Mouse (Mus musculus): ENCODE data around the gene Mrln. TPM values are rescaled to one million over a fixed set of nuclear protein-coding genes. Genes with fewer than 3 reads are reported as not detected.

Gene Mrln
- 1.9 TPM in 1 of 2 replicates, not detected in the other for total RNA-seq (2014; rRNA removed)
- polyA plus RNA-seq (2015; fragmentation: Nextera tagmentation; extraction: Ambion mirVana), result 1.3 and 1.5 TPM in 2 replicates

GRCm38 (mm10) chr10:70204505-70205399 lies at the start of gene Mrln:
Mrln (plus strand) TSS chr10:70204664.
- Histone ChIP-seq H3K9ac (replicated peaks; ENCODE audit: low read length, poor library complexity, severe bottlenecking) (no peak within 1 kb of the TSS), H3K4me1 (ENCODE audit: insufficient read depth, low read length) (no peaks in the 10 kb centered on the region; the same call in 1 of the 2 replicates), H3K27ac (ENCODE audit: low read depth, low read length) (no peak within 1 kb of the TSS), H3K9me3 (ENCODE audit: low read length) (no peaks in the 10 kb centered on the region), H3K4me3 (ENCODE audit: low read depth, low read length) (no peak within 1 kb of the TSS), H3K4me2 (ENCODE audit: low read depth, low read length, poor library complexity, severe bottlenecking) (no peak within 1 kb of the TSS), H3K27me3 (ENCODE audit: insufficient read depth, low read length) (no peaks in the 10 kb centered on the region), H3K36me3 (ENCODE audit: insufficient read depth, low read length) (no peaks in the 10 kb centered on the region)
- ATAC-seq (ENCODE audit: low FRiP score) (no peak), DNase-seq (ENCODE audit: low spot score) (peak; percentile 29)
- WGBS, result 60% methylated on average over 17 of the region's 17 CpGs
- TF ChIP-seq CTCF (IDR thresholded peaks at IDR 0.05), result no peak

GRCm38 (mm10) chr10:70156431-70157165 lies 47.9 kb upstream of the Mrln start:
- Histone ChIP-seq H3K36me3 (ENCODE audit: insufficient read depth, low read length) (peaks cover 17% of the 10 kb centered on the region), H3K4me3 (ENCODE audit: low read depth, low read length) (no peak overlapping the region), H3K4me2 (ENCODE audit: low read depth, low read length, poor library complexity, severe bottlenecking) (no peak overlapping the region), H3K4me1 (ENCODE audit: insufficient read depth, low read length) (peaks cover 3% of the 10 kb centered on the region; the same call in 1 of the 2 replicates), H3K27ac (ENCODE audit: low read depth, low read length) (no peak overlapping the region), H3K9me3 (ENCODE audit: low read length) (no peaks in the 10 kb centered on the region), H3K27me3 (ENCODE audit: insufficient read depth, low read length) (no peaks in the 10 kb centered on the region), H3K9ac (replicated peaks; ENCODE audit: low read length, poor library complexity, severe bottlenecking) (no peak overlapping the region)
- no peak for ATAC-seq (ENCODE audit: low FRiP score)
- 65% methylated on average over 3 of the region's 3 CpGs for WGBS
- DNase-seq (ENCODE audit: low spot score), result no peak
- TF ChIP-seq CTCF (IDR thresholded peaks at IDR 0.05), result peak; percentile 53

- ATAC-seq (ENCODE audit: low FRiP score) (no peak), DNase-seq (ENCODE audit: low spot score) (no peak)
- 0 out of 2 replicates have a peak, but pooled peaks cover 4% of the 10 kb centered on the region for H3K4me1 ChIP-seq (ENCODE audit: insufficient read depth, low read length)
- H3K4me2 ChIP-seq (ENCODE audit: low read depth, low read length, poor library complexity, severe bottlenecking), result no peak overlapping the region
- no peaks in the 10 kb centered on the region for H3K9me3 ChIP-seq (ENCODE audit: low read length)
- peaks cover 16% of the 10 kb centered on the region for H3K36me3 ChIP-seq (ENCODE audit: insufficient read depth, low read length)
- H3K27me3 ChIP-seq (ENCODE audit: insufficient read depth, low read length), result no peaks in the 10 kb centered on the region
- H3K4me3 ChIP-seq (ENCODE audit: low read depth, low read length), result no peak overlapping the region
- 67% methylated on average over 12 of the region's 12 CpGs for whole genome bisulfite sequencing
- no peak for TF ChIP-seq CTCF (IDR thresholded peaks at IDR 0.05)
- no peak overlapping the region for H3K9ac ChIP-seq (replicated peaks; ENCODE audit: low read length, poor library complexity, severe bottlenecking)
- no peak overlapping the region for H3K27ac ChIP-seq (ENCODE audit: low read depth, low read length)
Measured at GRCm38 (mm10) chr10:70159651-70160320, 44.7 kb upstream of the Mrln start.

GRCm38 (mm10) chr10:70160811-70161210 lies 43.7 kb upstream of the Mrln start:
- WGBS, result 90% methylated on average over 12 of the region's 12 CpGs

GRCm38 (mm10) chr10:70161504-70161903 lies 43.0 kb upstream of the Mrln start:
- no peak overlapping the region for H3K4me2 ChIP-seq (ENCODE audit: low read depth, low read length, poor library complexity, severe bottlenecking)
- H3K9ac ChIP-seq (replicated peaks; ENCODE audit: low read length, poor library complexity, severe bottlenecking), result no peak overlapping the region
- 93% methylated on average over 14 of the region's 14 CpGs for WGBS
- ATAC-seq (ENCODE audit: low FRiP score) (no peak), DNase-seq (ENCODE audit: low spot score) (no peak)
- H3K36me3 ChIP-seq (ENCODE audit: insufficient read depth, low read length), result no peaks in the 10 kb centered on the region
- H3K27ac ChIP-seq (ENCODE audit: low read depth, low read length), result no peak overlapping the region
- H3K4me3 ChIP-seq (ENCODE audit: low read depth, low read length), result no peak overlapping the region
- H3K27me3 ChIP-seq (ENCODE audit: insufficient read depth, low read length), result no peaks in the 10 kb centered on the region
- H3K4me1 ChIP-seq (ENCODE audit: insufficient read depth, low read length), result 0 out of 2 replicates have a peak, but pooled peaks cover 4% of the 10 kb centered on the region
- TF ChIP-seq CTCF (IDR thresholded peaks at IDR 0.05), result no peak
- no peaks in the 10 kb centered on the region for H3K9me3 ChIP-seq (ENCODE audit: low read length)

More at GRCm38 (mm10) chr10:70160811-70161210, 43.7 kb upstream of the Mrln start:
- peaks cover 6% of the 10 kb centered on the region; the same call in 1 of the 2 replicates for H3K36me3 ChIP-seq (ENCODE audit: insufficient read depth, low read length)
- no peak overlapping the region for H3K4me3 ChIP-seq (ENCODE audit: low read depth, low read length)
- H3K4me1 ChIP-seq (ENCODE audit: insufficient read depth, low read length), result 0 out of 2 replicates have a peak, but pooled peaks cover 4% of the 10 kb centered on the region
- DNase-seq (ENCODE audit: low spot score), result no peak
- H3K27me3 ChIP-seq (ENCODE audit: insufficient read depth, low read length), result no peaks in the 10 kb centered on the region
- H3K27ac ChIP-seq (ENCODE audit: low read depth, low read length), result no peak overlapping the region
- H3K9ac ChIP-seq (replicated peaks; ENCODE audit: low read length, poor library complexity, severe bottlenecking), result no peak overlapping the region
- no peak for ATAC-seq (ENCODE audit: low FRiP score)
- no peak for TF ChIP-seq CTCF (IDR thresholded peaks at IDR 0.05)
- no peaks in the 10 kb centered on the region for H3K9me3 ChIP-seq (ENCODE audit: low read length)
- no peak overlapping the region for H3K4me2 ChIP-seq (ENCODE audit: low read depth, low read length, poor library complexity, severe bottlenecking)

Measured in midbrain, postnatal 0 days (tissue).